Mouse (Mus musculus) forebrain, embryonic 16.5 days (tissue): ENCODE results near the gene Slc9a5. TPM values are rescaled to one million over a fixed set of nuclear protein-coding genes. Genes with fewer than 3 reads are reported as not detected.

Experiments used
- ATAC-seq: fragments of 200-750 bp; cut with Nextera tagmentation; 2 replicates; pipeline ENCODE4 v1.8.0; 2017; ENCODE audit warnings: mild to moderate bottlenecking, moderate library complexity
- H3K27ac ChIP-seq: fragments of 300-500 bp; sonication (generic); 2 replicates; pipeline ENCODE4 v1.5.1; 2014; ENCODE audit warnings: low read length, control low read depth
- H3K27me3 ChIP-seq: fragments of 300-500 bp; sonication (generic); replicated peaks from 2 replicates; pipeline ENCODE4 v1.6.1; 2014; ENCODE audit warnings: low read length; ENCODE audit not compliant: control insufficient read depth, insufficient read depth
- H3K36me3 ChIP-seq: fragments of 300-500 bp; sonication (generic); 2 replicates; pipeline ENCODE4 v1.6.1; 2014; ENCODE audit not compliant: control insufficient read depth, insufficient read depth
- H3K4me1 ChIP-seq: fragments of 300-500 bp; sonication (generic); replicated peaks from 2 replicates; pipeline ENCODE4 v1.6.1; 2014; ENCODE audit warnings: low read length; ENCODE audit not compliant: control insufficient read depth, insufficient read depth
- H3K4me2 ChIP-seq: fragments of 300-500 bp; sonication (generic); 2 replicates; pipeline ENCODE4 v1.6.1; 2014; ENCODE audit warnings: mild to moderate bottlenecking, low read length, control low read depth
- H3K4me3 ChIP-seq: fragments of 300-500 bp; sonication (generic); replicated peaks from 2 replicates; pipeline ENCODE4 v1.5.1; 2014; ENCODE audit warnings: mild to moderate bottlenecking, low read length, control low read depth
- H3K9ac ChIP-seq: fragments of 300-500 bp; sonication (generic); replicated peaks from 2 replicates; pipeline ENCODE4 v1.6.1; 2014; ENCODE audit warnings: low read depth, low read length, control low read depth
- H3K9me3 ChIP-seq: fragments of 300-500 bp; sonication (generic); 2 replicates; pipeline ENCODE4 v1.6.1; 2016; ENCODE audit warnings: low read length; ENCODE audit not compliant: control insufficient read depth
- WGBS: fragments of 180-500 bp; shearing (Covaris S2); extraction: QIAGEN DNeasy Blood & Tissue Kit; methylation state at CpG from one replicate; pipeline ENCODE4 v1.1.7; 2014; 5-methylcytosine and 5-hydroxymethylcytosine counted together
- polyA plus RNA-seq: library from polyadenylated mRNA; unstranded; fragments of >200 nt; fragmentation: Nextera tagmentation; extraction: Ambion mirVana; gene quantifications from 2 replicates; pipeline ENCODE4 v1.2.1, GENCODE M21; 2015

Slc9a5 gene
- polyA plus RNA-seq, 1 experiment from 2014 or later, result 10.3 TPM

GRCm38 (mm10) chr8:105323183-105323582 is 25.5 kb upstream of the Slc9a5 start:
- WGBS, result 87% methylated on average over 4 of the region's 4 CpGs

DNA sequence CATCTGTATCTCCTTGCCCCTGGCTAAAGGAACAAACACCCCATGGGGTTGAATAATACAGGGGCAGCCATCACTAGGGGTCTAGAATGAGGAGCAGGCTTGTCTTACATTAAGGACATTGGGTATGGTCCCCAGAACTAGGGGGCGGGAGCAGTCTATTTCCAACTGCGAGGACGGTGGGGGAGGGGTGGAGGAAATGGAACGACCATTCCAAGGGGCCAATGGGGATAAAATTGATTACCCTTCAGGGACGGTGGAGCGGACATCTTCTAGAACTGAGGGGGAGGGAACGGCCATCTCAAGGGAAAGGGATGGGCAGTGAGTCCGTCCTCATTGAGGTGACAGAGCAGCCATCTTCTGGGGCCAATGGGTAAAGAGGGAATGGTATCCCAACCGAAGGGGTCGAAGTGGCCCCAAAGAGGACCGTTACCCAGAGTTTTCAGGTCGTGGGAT is 23.0 kb upstream of the Slc9a5 start:
- Histone ChIP-seq H3K27me3 (no peaks in the 10 kb centered on the region), H3K9me3 (no peaks in the 10 kb centered on the region), H3K4me2 (peak overlapping the region; percentile 76), H3K36me3 (peaks cover 15% of the 10 kb centered on the region), H3K27ac (peak overlapping the region; percentile 63; the same call in 1 of the 2 replicates), H3K9ac (peak overlapping the region; percentile 93), H3K4me1 (peaks cover 21% of the 10 kb centered on the region), H3K4me3 (peak overlapping the region; percentile 91)
- ATAC-seq, result no peak; the same call in none of the 2 replicates
- WGBS, result 1% methylated on average over 12 of the region's 12 CpGs

More at GRCm38 (mm10) chr8:105323183-105323582, 25.5 kb upstream of the Slc9a5 start:
- H3K9ac ChIP-seq, result no peak overlapping the region
- no peak overlapping the region for H3K4me2 ChIP-seq
- no peaks in the 10 kb centered on the region for H3K27me3 ChIP-seq
- H3K4me1 ChIP-seq, result peaks cover 21% of the 10 kb centered on the region
- H3K27ac ChIP-seq, result no peak overlapping the region
- no peaks in the 10 kb centered on the region for H3K9me3 ChIP-seq
- H3K4me3 ChIP-seq, result no peak overlapping the region
- no peak for ATAC-seq
- H3K36me3 ChIP-seq, result peaks cover 4% of the 10 kb centered on the region; the same call in 1 of the 2 replicates

DNA sequence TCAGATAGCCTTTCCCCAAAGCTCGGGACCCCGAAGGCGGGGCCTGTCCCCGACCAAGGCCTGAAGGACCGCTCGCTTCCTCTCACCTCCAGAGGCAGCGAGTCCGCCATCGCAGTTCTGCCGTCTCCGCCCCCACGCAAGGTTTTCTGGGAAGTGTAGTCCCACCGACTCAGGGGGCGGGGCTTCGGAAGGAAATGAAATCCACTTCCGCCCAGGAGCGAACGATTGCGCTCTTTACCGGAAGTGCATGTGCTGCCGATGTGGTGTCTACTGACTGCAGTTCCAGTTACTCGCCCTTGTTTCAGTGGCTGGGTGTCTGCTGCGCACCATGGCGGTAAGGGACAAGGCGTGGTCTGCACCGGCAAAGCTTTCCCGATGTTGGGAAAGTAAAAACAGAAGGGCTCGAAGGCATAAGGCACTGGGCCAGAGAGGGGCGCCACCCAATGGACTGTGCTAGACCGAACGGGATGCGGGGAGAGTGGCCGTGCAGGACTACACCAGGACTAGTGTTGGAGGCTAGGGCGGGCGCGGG is 22.4 kb upstream of the Slc9a5 start, which contains the start of the genes Lrrc29 and Tmem208:
TSS of gene Lrrc29 (minus strand) at position 138 of the 532 bp plus-strand sequence.
TSS of gene Tmem208 (plus strand) at position 214 of the 532 bp plus-strand sequence.
- peak; percentile 94 for ATAC-seq
- H3K4me3 ChIP-seq, result peak within 1 kb of the TSS; percentile 91
- H3K4me2 ChIP-seq, result peak within 1 kb of the TSS; percentile 79
- no peaks in the 10 kb centered on the region for H3K27me3 ChIP-seq
- WGBS, result under 1% methylated on average over 36 of the region's 36 CpGs
- H3K4me1 ChIP-seq, result peaks cover 21% of the 10 kb centered on the region
- H3K36me3 ChIP-seq, result peaks cover 18% of the 10 kb centered on the region
- no peaks in the 10 kb centered on the region for H3K9me3 ChIP-seq
- peak within 1 kb of the TSS; percentile 93 for H3K9ac ChIP-seq
- peak within 1 kb of the TSS; percentile 86 for H3K27ac ChIP-seq

DNA sequence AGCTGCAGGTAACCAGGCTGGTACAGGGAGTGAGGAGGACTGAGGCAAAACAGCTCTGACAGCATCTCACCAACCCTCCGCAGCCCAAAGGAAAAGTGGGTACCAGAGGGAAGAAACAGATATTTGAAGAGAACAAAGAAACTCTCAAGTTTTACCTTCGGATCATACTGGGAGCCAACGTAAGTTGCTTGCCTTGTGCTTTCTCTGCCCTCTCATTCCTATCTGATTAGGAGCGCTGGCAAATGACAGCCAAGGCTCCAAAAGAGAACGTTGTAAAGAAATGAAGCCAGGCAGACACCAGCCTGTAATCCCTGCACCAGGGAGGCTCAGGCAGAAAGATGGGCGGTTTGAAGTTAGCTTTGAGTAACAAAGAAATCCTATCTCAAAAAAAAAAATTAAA is 21.7 kb upstream of the Slc9a5 start:
- peaks cover 26% of the 10 kb centered on the region for H3K36me3 ChIP-seq
- 36% methylated on average over 6 of the region's 6 CpGs for WGBS

DNA sequence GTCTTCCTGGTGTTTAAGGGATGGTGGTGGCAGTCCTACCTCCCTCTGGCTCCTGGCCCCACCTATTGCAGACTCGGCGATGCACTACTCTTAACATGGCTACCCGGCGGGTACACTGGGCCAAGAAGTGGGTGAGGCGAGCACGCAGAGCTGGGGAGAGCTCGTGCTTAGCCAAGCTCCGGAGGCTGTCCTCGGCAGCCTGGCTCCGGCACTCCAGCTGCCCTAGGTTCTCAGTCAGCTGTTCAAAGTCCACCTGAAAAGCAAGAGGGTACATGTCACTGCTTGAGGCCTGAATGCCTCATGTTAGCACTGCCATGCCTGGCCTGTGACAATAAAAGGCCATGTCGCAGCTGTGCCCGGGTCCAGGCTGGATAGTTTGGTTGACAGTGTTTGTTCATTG is 18.3 kb upstream of the Slc9a5 start:
- H3K36me3 ChIP-seq, result peaks cover 26% of the 10 kb centered on the region
- no peak overlapping the region for H3K4me2 ChIP-seq
- H3K4me1 ChIP-seq, result peaks cover 13% of the 10 kb centered on the region
- H3K27me3 ChIP-seq, result no peaks in the 10 kb centered on the region
- H3K9ac ChIP-seq, result no peak overlapping the region
- 93% methylated on average over 12 of the region's 12 CpGs for WGBS
- no peak overlapping the region for H3K4me3 ChIP-seq
- no peaks in the 10 kb centered on the region for H3K9me3 ChIP-seq
- no peak overlapping the region for H3K27ac ChIP-seq
- ATAC-seq, result no peak

More for the DNA sequence above, 21.7 kb upstream of the Slc9a5 start:
- Histone ChIP-seq H3K27ac (no peak overlapping the region), H3K9me3 (no peaks in the 10 kb centered on the region), H3K9ac (peak overlapping the region; percentile 93), H3K27me3 (no peaks in the 10 kb centered on the region), H3K4me3 (peak overlapping the region; percentile 91), H3K4me1 (peaks cover 21% of the 10 kb centered on the region), H3K4me2 (peak overlapping the region; percentile 79)
- ATAC-seq, result no peak

DNA sequence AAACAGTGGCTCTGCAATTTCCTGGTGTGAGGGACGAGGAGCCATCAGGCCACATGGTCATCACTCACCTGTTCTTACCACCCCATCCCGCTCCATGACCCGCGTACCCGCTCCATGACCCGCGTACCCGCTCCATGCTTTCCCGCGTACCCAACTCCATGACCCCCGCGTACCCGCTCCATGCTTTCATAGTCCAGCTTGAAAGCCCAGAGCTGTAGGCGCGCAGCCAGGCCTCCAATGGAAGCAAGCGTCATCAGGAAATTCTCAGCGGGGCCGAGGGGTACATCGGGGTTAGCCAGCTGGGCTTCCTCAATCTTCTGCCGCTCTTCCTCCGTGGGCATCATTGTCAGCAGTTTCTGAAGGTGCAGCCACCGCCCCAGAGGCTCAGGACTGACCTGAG is 17.2 kb upstream of the Slc9a5 start:
- H3K4me2 ChIP-seq, result no peak overlapping the region
- no peak overlapping the region for H3K27ac ChIP-seq
- H3K36me3 ChIP-seq, result peaks cover 26% of the 10 kb centered on the region
- no peak for ATAC-seq
- no peak overlapping the region for H3K4me3 ChIP-seq
- H3K4me1 ChIP-seq, result peaks cover 9% of the 10 kb centered on the region
- 95% methylated on average over 22 of the region's 22 CpGs for WGBS
- H3K9ac ChIP-seq, result no peak overlapping the region
- H3K9me3 ChIP-seq, result no peaks in the 10 kb centered on the region
- H3K27me3 ChIP-seq, result no peaks in the 10 kb centered on the region

DNA sequence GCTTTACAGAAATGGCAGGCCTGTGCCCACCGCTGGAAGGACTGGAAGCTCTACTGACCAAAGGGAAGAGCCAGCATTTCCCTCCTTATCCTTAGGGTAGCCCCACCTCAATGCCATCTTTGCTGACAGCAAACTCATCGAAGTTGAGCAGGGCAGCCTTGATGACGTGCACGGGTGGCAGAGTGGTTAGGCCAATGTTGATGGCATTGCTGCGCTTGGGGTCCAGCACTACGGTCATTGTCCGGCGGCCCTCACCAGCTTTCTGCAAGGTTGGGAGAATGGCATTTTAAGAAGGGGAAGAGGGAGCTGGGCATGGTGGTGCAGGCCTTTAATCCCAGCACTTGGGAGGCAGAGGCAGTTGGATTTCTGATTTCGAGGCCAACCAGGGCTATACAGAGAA is 16.7 kb upstream of the Slc9a5 start:
- Histone ChIP-seq H3K4me2 (no peak overlapping the region), H3K27ac (no peak overlapping the region), H3K4me1 (peaks cover 7% of the 10 kb centered on the region), H3K36me3 (peaks cover 26% of the 10 kb centered on the region), H3K9ac (no peak overlapping the region), H3K4me3 (no peak overlapping the region), H3K27me3 (no peaks in the 10 kb centered on the region), H3K9me3 (no peaks in the 10 kb centered on the region)
- ATAC-seq, result no peak
- 96% methylated on average over 9 of the region's 9 CpGs for WGBS

GRCm38 (mm10) chr8:105332523-105332922 is 16.1 kb upstream of the Slc9a5 start:
- Histone ChIP-seq H3K4me3 (no peak overlapping the region), H3K27me3 (no peaks in the 10 kb centered on the region), H3K9ac (no peak overlapping the region), H3K9me3 (no peaks in the 10 kb centered on the region), H3K27ac (no peak overlapping the region), H3K4me2 (no peak overlapping the region), H3K36me3 (peaks cover 26% of the 10 kb centered on the region), H3K4me1 (peaks cover under 1% of the 10 kb centered on the region)
- ATAC-seq, result no peak
- 72% methylated on average over 2 of the region's 2 CpGs for WGBS

DNA sequence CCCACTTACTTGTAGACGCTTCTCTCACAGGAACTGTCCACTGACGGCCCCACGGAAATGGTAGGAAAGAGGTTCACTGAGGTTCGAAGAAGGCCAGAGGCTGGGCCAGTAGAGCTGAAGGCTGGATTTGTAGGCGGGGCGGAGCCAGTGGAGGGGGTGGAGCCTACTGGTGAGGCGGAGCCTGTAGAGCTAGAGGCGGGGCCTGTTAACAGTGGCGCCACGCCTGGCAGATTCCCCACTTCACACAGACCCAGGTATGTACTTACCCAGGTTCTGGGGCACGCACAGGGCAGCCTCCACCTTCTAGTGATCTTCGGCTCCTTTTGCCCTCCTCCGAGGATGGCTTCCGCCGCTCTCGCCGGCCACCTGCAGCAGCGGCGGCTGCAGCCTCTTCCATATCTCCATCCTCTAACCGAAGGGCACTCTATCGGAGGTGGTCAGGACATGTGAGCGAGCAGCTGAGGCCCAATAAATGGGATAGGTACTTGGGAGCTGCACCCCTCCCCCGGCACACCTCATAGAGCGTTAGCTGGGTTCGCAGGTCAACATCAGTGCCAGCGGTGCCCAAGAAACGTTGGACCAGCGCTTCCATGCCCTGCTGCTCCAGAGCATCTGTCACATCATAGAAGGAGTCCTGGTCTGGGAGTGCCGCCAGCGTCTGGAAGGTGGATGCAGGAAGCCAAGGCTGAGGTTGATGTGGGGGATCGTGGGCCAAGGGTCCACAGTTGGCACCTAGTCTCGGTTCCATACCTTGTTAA is 12.1 kb upstream of the Slc9a5 start:
- Histone ChIP-seq H3K27me3 (no peaks in the 10 kb centered on the region), H3K9me3 (no peaks in the 10 kb centered on the region), H3K4me1 (no peaks in the 10 kb centered on the region; the same call in 1 of the 2 replicates), H3K4me3 (no peak overlapping the region), H3K27ac (no peak overlapping the region), H3K4me2 (no peak overlapping the region), H3K36me3 (peaks cover 4% of the 10 kb centered on the region), H3K9ac (no peak overlapping the region)
- ATAC-seq, result peak; percentile 43
- WGBS, result 48% methylated on average over 32 of the region's 32 CpGs
